Mouse (Mus musculus) adrenal gland (tissue): Measurements from ENCODE around the gene Kdelr1.
"Not testable (repeated sequence)": the region's sequence is repeated elsewhere in the genome, so short reads cannot be mapped to it uniquely, and the experiment has no call there.

Source experiments
- intact Hi-C: fragments of 180-260 bp; cut with DNase I; formaldehyde crosslinking; loops from one replicate; pipeline ENCODE4 v1.15.1; 2025

Gene Kdelr1

GRCm38 (mm10) chr7:45869107-45869670, 3.4 kb upstream of the Kdelr1 start:
- intact Hi-C loops: no loop called here

DNA sequence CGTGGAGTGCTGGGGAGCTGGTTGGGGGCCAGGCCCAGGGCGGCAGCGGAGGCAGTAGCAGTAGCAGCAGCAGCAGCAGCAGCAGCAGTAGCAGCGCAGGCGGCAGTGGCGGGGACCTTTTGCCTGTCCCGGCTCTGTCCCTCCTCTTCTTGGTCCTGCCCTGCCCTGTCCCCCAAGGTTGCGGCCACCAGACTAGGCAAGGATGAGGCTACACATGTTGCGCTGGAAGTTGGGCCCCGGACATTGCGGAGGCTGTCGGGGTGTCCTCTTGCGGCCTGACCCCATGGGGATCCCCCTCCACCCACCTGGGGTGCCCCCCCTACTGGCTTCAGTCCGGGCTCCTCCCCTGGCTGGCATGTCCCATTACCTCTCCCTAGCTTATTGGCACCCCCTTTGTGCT, 2.8 kb upstream of the Kdelr1 start:
- intact Hi-C loops: loop anchor here (5.0 kb wide), 2 partner anchors 37 to 138 kb away; partner anchors contain the start of gene Grwd1

DNA sequence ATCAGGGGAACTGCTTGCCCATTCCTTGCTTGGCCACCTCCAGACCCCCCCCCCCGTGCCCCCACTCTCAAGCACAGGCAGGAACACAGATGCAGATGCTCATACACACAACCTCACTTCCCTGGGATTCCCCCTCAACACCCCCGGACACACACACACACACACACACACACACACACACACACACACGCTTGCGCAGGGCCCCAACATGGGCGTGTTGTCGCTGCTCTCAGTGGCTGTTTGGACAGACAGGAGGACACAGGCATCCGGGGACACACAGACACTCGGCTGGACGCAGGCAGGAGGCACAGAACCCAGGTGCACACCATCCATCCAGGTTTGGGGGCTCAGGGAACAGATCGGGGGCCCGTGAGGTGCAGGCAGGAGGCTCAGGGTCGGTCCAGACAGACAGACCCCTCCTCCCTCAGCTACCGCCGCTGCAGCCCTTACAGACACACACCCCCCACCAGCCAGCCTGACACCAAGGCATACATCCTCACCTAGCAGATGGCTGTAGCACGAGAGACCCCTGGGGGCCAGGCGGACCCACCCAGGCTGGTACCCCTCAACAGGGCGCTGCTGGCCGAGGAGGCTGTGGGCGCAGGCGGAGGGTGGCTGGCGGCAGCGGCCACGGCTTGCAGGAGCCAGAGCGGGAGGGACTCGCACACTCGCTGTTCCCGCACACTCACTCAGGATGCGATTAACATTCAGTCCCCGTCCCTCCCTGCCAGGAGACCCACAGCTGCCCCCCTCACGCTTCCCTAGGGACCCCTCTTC, 2.1 kb upstream of the Kdelr1 start:
- intact Hi-C loops: loop anchor here (5.0 kb wide), 2 partner anchors 38 to 137 kb away; partner anchors contain the start of gene Grwd1

GRCm38 (mm10) chr7:45873061-45873947, 732 bp downstream of the Kdelr1 start:
- intact Hi-C loops: loop anchor here (2.0 to 5.0 kb wide), 3 partner anchors 41 to 134 kb away; partner anchors contain the start of gene Grwd1

DNA sequence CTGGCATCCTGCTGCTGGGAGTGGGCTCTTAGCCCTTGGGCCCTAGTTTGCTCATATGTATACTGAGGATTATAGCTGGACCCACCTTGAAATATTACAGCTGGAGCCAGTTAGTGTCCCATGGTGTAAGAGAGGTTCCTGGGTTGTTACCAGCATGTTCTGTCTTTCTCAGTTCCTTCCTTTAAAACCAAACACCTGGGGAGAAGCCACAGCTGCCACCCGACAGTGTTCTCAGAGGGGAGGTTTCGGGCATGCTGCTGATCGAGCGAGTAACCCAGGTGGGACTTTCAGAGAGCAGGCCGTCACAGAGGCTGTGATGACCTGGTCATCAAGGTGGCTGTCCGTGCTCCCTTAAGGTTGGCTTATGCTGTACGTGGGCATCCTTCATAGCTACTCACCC, 4.3 kb downstream of the Kdelr1 start:
- intact Hi-C loops: no loop called here

- intact Hi-C loops: not testable (repeated sequence)
These were observed 5.7 kb downstream of the Kdelr1 start, which contains the start of gene Grin2d for GRCm38 (mm10) chr7:45878278-45878677. Gene Grin2d (minus strand): TSS chr7:45878378.

GRCm38 (mm10) chr7:45880531-45880930, 8.0 kb downstream of the Kdelr1 start:
- intact Hi-C loops: no loop called here

GRCm38 (mm10) chr7:45881011-45881410, 8.4 kb downstream of the Kdelr1 start:
- intact Hi-C loops: no loop called here

DNA sequence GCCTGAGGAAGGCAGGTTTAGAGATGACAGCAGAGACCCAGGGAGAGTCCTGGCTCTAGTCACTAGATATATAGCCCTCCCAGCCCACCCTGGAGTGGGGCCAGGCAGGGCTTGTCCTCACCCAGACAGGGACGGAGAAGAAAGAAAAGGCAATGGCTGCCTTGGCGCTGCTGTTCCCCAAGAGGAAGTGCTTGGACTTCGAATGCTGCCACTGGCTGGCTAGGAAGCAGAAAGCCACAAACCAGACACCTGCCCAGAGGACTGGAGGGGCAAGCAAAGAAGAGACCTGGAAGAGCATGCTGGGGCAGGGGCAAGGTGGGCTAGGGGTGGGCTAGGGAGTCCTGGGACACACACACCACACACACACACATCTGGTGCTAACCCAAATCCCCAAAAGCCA, 14.7 kb downstream of the Kdelr1 start:
- intact Hi-C loops: no loop called here

DNA sequence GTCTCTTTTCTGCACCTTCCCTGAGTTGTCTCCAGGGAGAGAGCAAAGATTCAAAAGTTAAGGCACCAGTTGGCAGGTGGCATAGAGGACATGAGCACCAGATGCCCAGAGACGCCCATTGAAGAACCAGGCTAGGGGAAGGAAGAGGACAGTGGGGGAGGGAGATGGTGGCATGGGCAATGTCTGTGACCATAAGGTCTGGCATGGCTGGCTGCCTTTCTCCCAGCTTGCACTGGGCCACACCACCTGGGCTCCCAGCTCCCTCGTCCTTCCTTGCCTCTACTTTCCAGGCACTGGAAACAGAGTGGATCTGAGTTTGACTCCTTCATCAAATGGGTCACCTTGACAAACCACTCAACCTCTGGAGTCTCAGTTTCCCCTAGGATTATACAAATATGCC, 20.1 kb downstream of the Kdelr1 start:
- intact Hi-C loops: no loop called here

GRCm38 (mm10) chr7:45895931-45896516, 23.5 kb downstream of the Kdelr1 start:
- intact Hi-C loops: no loop called here

GRCm38 (mm10) chr7:45896517-45897257, 24.1 kb downstream of the Kdelr1 start, which contains the start of the genes Syngr4 and Tmem143:
Gene Syngr4 (minus strand): TSS chr7:45896714.
Gene Tmem143 (plus strand): TSS chr7:45896941.
- intact Hi-C loops: no loop called here

DNA sequence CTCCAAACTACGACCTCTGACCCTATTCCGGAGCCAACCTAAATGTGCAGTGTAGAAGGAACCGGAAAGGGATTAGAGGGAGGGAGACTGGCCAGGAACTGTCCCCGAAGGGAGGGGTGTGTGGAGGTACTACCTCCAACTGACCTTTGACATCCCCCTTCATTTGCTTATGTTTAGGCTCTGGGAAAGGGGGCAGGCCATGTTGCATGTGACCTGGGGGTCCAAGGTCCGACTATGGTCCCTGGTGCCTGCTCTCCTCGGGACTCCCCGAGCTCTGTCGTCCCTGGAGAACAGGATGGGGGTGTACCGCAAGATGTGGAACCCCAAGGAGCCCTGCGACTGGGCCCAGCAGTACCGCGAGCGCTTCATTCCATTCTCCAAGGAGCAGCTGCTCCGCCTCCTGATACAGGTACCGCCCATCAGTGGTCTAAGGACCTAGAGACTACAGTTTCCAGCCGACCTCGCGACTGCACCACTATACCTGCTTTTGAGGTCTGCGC, 24.7 kb downstream of the Kdelr1 start:
- intact Hi-C loops: no loop called here

DNA sequence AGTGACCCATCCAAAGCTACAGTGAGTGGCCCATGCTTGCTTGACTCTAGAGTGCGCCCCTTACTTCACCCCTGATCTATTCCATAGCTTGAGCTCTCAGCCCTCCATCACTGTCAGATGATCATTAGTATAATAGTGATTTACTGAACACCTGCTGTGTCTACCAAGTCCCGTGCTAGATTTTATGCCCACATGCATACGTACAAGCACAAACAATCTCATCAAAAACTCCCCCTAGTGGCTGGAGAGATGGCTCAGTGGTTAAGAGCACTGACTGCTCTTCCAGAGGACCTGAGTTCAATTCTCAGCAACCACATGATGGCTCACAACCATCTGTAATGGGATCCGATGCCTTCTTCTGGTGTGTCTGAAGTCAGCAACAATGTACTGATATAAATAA, 25.6 kb downstream of the Kdelr1 start:
- intact Hi-C loops: not testable (repeated sequence)

- intact Hi-C loops: no loop called here
These were observed 29.0 kb downstream of the Kdelr1 start for GRCm38 (mm10) chr7:45901562-45901961.

- intact Hi-C loops: no loop called here
These were observed 30.0 kb downstream of the Kdelr1 start for GRCm38 (mm10) chr7:45902481-45903002.

DNA sequence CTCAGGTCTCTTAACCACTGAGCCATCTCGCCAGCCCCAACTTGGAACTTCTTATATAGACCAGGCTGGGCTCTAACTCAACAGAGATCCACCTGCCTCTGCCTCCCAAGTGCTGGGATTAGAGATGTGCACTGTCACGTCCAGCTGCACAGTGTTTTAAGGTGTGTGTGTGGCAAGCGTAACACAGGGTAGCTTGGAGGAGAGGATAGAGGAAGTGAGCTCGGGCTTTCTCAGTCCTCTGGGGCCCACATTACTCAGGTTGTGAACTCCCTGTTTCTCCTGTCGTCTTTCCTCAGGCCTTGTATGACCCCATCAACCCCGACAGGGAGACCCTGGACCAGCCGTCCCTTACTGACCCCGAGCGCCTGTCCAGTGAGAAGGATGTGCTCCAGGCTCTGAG, 34.0 kb downstream of the Kdelr1 start:
- intact Hi-C loops: no loop called here

DNA sequence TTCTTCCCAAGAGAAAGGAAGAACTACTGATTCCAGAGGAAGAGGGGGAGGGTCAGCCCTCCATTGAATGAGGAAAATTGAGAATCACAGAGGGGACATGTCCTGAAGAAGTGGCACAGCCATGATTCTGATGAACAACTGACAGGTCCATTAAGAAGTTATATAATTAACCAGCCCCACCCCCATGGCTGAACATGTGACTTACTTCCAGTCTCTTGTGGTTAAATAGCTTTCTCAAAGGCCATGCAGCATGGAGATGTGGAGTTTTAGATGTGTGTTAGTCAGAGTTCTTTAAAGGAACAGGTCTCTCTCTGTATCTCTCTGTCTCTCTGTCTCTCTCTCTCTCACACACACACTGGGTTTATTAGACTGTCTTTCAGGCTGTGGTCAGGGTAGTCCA, 35.8 kb downstream of the Kdelr1 start:
- intact Hi-C loops: no loop called here

- intact Hi-C loops: no loop called here
These were observed 36.6 kb downstream of the Kdelr1 start for GRCm38 (mm10) chr7:45909145-45909544.

- intact Hi-C loops: no loop called here
These were observed 41.5 kb downstream of the Kdelr1 start for GRCm38 (mm10) chr7:45914067-45914466.
